Mouse (Mus musculus) MEL (cell line): ENCODE results near the gene Zmynd11. TPM values are rescaled to one million over a fixed set of nuclear protein-coding genes. Genes with fewer than 3 reads are reported as not detected.

Source experiments
- DNase-seq: peaks from one replicate; pipeline ENCODE4 v3.0.0; 2011; ENCODE audit warnings: low read depth, low spot score
- H3K27ac ChIP-seq: 2 replicates; pipeline ENCODE4 v1.5.1; 2012; ENCODE audit warnings: low read depth, mild to moderate bottlenecking, control low read depth, low read length, moderate library complexity; ENCODE audit not compliant: control insufficient read depth
- H3K27me3 ChIP-seq, 2 experiments: fragments of 150-350 bp in 1 of 2; sonication (generic) in 1 of 2; 2 replicates each; pipeline ENCODE4 v1.6.1; 2012; ENCODE audit warnings: low read length in 2 of 2, mild to moderate bottlenecking in 2 of 2, improper control_type of control experiment in 1 of 2, moderate library complexity in 1 of 2; ENCODE audit not compliant: insufficient read depth in 2 of 2, control insufficient read depth in 1 of 2
- H3K36me3 ChIP-seq, 2 experiments: 2 replicates each; pipeline ENCODE4 v1.6.1; 2012 to 2014; ENCODE audit warnings: low read length in 2 of 2, improper control_type of control experiment in 1 of 2, inconsistent platforms in 1 of 2, mild to moderate bottlenecking in 1 of 2; ENCODE audit not compliant: insufficient read depth in 2 of 2, control insufficient read depth in 1 of 2
- H3K4me1 ChIP-seq, 2 experiments: fragments of 150-350 bp in 1 of 2; sonication (generic) in 1 of 2; 2 replicates each; pipeline ENCODE4 v1.6.1; 2012; ENCODE audit warnings: low read length in 2 of 2, improper control_type of control experiment in 1 of 2, mild to moderate bottlenecking in 1 of 2; ENCODE audit not compliant: insufficient read depth in 2 of 2, control insufficient read depth in 1 of 2
- H3K4me3 ChIP-seq, 2 experiments: fragments of 150-350 bp in 1 of 2; sonication (generic) in 1 of 2; 2 replicates each; pipeline ENCODE4 v1.5.1; 2012; ENCODE audit warnings: low read depth in 2 of 2, low read length in 2 of 2, mild to moderate bottlenecking in 2 of 2, moderate library complexity in 2 of 2, control low read depth in 1 of 2, improper control_type of control experiment in 1 of 2; ENCODE audit not compliant: control insufficient read depth in 1 of 2, insufficient read depth in 1 of 2
- H3K79me2 ChIP-seq: 2 replicates; pipeline ENCODE4 v1.6.1; 2012; ENCODE audit warnings: mild to moderate bottlenecking, low read length, moderate library complexity; ENCODE audit not compliant: control insufficient read depth, poor library complexity, insufficient read depth
- H3K9ac ChIP-seq: 2 replicates; pipeline ENCODE4 v1.6.1; 2012; ENCODE audit warnings: low read depth, mild to moderate bottlenecking, control low read depth, low read length, moderate library complexity; ENCODE audit not compliant: control insufficient read depth, poor library complexity, severe bottlenecking
- H3K9me3 ChIP-seq: fragments of 150-350 bp; sonication (generic); replicated peaks from 2 replicates; pipeline ENCODE4 v1.6.1; 2012; ENCODE audit warnings: mild to moderate bottlenecking, low read length, improper control_type of control experiment, moderate library complexity; ENCODE audit not compliant: insufficient read depth
- BHLHE40 ChIP-seq: IDR thresholded peaks from 2 replicates; pipeline ENCODE4 v1.6.1; 2012; ENCODE audit warnings: low read depth, mild to moderate bottlenecking, inconsistent platforms, low read length, improper control_type of control experiment, borderline replicate concordance
- CHD1 ChIP-seq: IDR thresholded peaks from 2 replicates; pipeline ENCODE4 v1.6.1; 2012; ENCODE audit warnings: low read depth, mild to moderate bottlenecking, inconsistent platforms, low read length, improper control_type of control experiment
- CHD2 ChIP-seq: IDR thresholded peaks from 2 replicates; pipeline ENCODE4 v1.6.1; 2011; ENCODE audit warnings: low read length, improper control_type of control experiment
- CTCF ChIP-seq, 3 experiments: IDR thresholded peaks in 2 of 3; conservative IDR thresholded peaks in 1 of 3; 2 replicates each; pipeline ENCODE4 v1.5.1; 2011 to 2012; ENCODE audit warnings: low read length in 3 of 3, low read depth in 2 of 3, mild to moderate bottlenecking in 2 of 3, improper control_type of control experiment in 1 of 3, inconsistent platforms in 1 of 3, mixed read lengths in 1 of 3, moderate library complexity in 1 of 3; ENCODE audit not compliant: control insufficient read depth in 1 of 3, insufficient read depth in 1 of 3, poor library complexity in 1 of 3, severe bottlenecking in 1 of 3
- ELF1 ChIP-seq: IDR thresholded peaks from 2 replicates; pipeline ENCODE4 v1.6.1; 2014; ENCODE audit warnings: low read depth, mild to moderate bottlenecking, inconsistent platforms, low read length, improper control_type of control experiment, moderate library complexity
- EP300 ChIP-seq, 2 experiments: IDR thresholded peaks; 2 replicates each; pipeline ENCODE4 v1.6.1; 2011; ENCODE audit warnings: improper control_type of control experiment in 2 of 2, low read length in 2 of 2, low read depth in 1 of 2, mild to moderate bottlenecking in 1 of 2
- ETS1 ChIP-seq: IDR thresholded peaks from 2 replicates; pipeline ENCODE4 v1.6.1; 2012; ENCODE audit warnings: low read depth, mild to moderate bottlenecking, inconsistent platforms, low read length, improper control_type of control experiment, moderate library complexity
- GABPA ChIP-seq: IDR thresholded peaks from 2 replicates; pipeline ENCODE4 v1.6.1; 2012; ENCODE audit warnings: low read depth, mild to moderate bottlenecking, inconsistent platforms, low read length, improper control_type of control experiment, moderate library complexity
- KAT2A ChIP-seq: conservative IDR thresholded peaks from 2 replicates; pipeline ENCODE4 v1.6.1; 2012; ENCODE audit warnings: low read depth, low read length, improper control_type of control experiment, inconsistent platforms
- MAFK ChIP-seq: IDR thresholded peaks from 2 replicates; pipeline ENCODE4 v1.6.1; 2011; ENCODE audit warnings: low read depth, mild to moderate bottlenecking, low read length, improper control_type of control experiment, borderline replicate concordance
- MAX ChIP-seq: IDR thresholded peaks from 2 replicates; pipeline ENCODE4 v1.6.1; 2011; ENCODE audit warnings: low read length, improper control_type of control experiment
- MEF2A ChIP-seq: IDR thresholded peaks from 2 replicates; pipeline ENCODE4 v1.6.1; 2014; ENCODE audit warnings: low read depth, mild to moderate bottlenecking, inconsistent platforms, low read length, improper control_type of control experiment; ENCODE audit not compliant: poor library complexity, insufficient replicate concordance, severe bottlenecking; ENCODE audit errors: extremely low read depth
- MYB ChIP-seq: IDR thresholded peaks from 2 replicates; pipeline ENCODE4 v1.6.1; 2011; ENCODE audit warnings: mild to moderate bottlenecking, low read depth, low read length, improper control_type of control experiment
- MYC ChIP-seq: IDR thresholded peaks from 2 replicates; pipeline ENCODE4 v1.6.1; 2011; ENCODE audit warnings: low read depth, mild to moderate bottlenecking, low read length, improper control_type of control experiment, moderate library complexity
- NELFE ChIP-seq: IDR thresholded peaks from 2 replicates; pipeline ENCODE4 v1.6.1; 2011; ENCODE audit warnings: low read depth, low read length, improper control_type of control experiment
- NRF1 ChIP-seq: IDR thresholded peaks from 2 replicates; pipeline ENCODE4 v1.6.1; 2014; ENCODE audit warnings: low read depth, mild to moderate bottlenecking, inconsistent platforms, low read length, improper control_type of control experiment, moderate library complexity; ENCODE audit not compliant: poor library complexity, insufficient read depth, severe bottlenecking
- POLR2A ChIP-seq, 2 experiments: IDR thresholded peaks; 2 replicates each; pipeline ENCODE4 v1.6.1; 2011 to 2012; ENCODE audit warnings: low read length in 2 of 2, mild to moderate bottlenecking in 2 of 2, control low read depth in 1 of 2, improper control_type of control experiment in 1 of 2, low read depth in 1 of 2, moderate library complexity in 1 of 2; ENCODE audit not compliant: control insufficient read depth in 1 of 2, insufficient read depth in 1 of 2, poor library complexity in 1 of 2
- POLR2AphosphoS2 ChIP-seq: IDR thresholded peaks from 2 replicates; pipeline ENCODE4 v1.6.1; 2011; ENCODE audit warnings: low read length, improper control_type of control experiment
- RAD21 ChIP-seq: IDR thresholded peaks from 2 replicates; pipeline ENCODE4 v1.6.1; 2011; ENCODE audit warnings: mild to moderate bottlenecking, low read depth, low read length, improper control_type of control experiment
- RCOR1 ChIP-seq: IDR thresholded peaks from 2 replicates; pipeline ENCODE4 v1.6.1; 2012; ENCODE audit warnings: low read depth, mild to moderate bottlenecking, inconsistent platforms, low read length, improper control_type of control experiment
- TAL1 ChIP-seq: IDR thresholded peaks from 2 replicates; pipeline ENCODE4 v1.6.1; 2012; ENCODE audit warnings: mild to moderate bottlenecking, inconsistent platforms, low read length, moderate library complexity, mixed read lengths
- TBP ChIP-seq: IDR thresholded peaks from 2 replicates; pipeline ENCODE4 v1.8.0; 2011; ENCODE audit warnings: low read depth, low read length, improper control_type of control experiment
- UBTF ChIP-seq: IDR thresholded peaks from 2 replicates; pipeline ENCODE4 v1.6.1; 2012; ENCODE audit warnings: low read depth, mild to moderate bottlenecking, inconsistent platforms, low read length, improper control_type of control experiment, moderate library complexity, borderline replicate concordance; ENCODE audit not compliant: insufficient read depth
- USF1 ChIP-seq: IDR thresholded peaks from 2 replicates; pipeline ENCODE4 v1.6.1; 2014; ENCODE audit warnings: low read depth, mild to moderate bottlenecking, inconsistent platforms, low read length, improper control_type of control experiment, moderate library complexity
- ZC3H11A ChIP-seq: IDR thresholded peaks from 2 replicates; pipeline ENCODE4 v1.6.1; 2012; ENCODE audit warnings: low read depth, mild to moderate bottlenecking, inconsistent platforms, low read length, improper control_type of control experiment
- ZMIZ1 ChIP-seq: IDR thresholded peaks from 2 replicates; pipeline ENCODE4 v1.6.1; 2012; ENCODE audit warnings: low read depth, mild to moderate bottlenecking, inconsistent platforms, low read length, improper control_type of control experiment, moderate library complexity
- ZNF384 ChIP-seq: IDR thresholded peaks from 2 replicates; pipeline ENCODE4 v1.6.1; 2012; ENCODE audit warnings: low read depth, mild to moderate bottlenecking, inconsistent platforms, low read length, improper control_type of control experiment
- polyA plus RNA-seq, 2 experiments: library from polyadenylated mRNA; stranded (reverse) in 1 of 2; unstranded in 1 of 2; fragments of >175 nt in 1 of 2; fragments of >200 nt in 1 of 2; gene quantifications; 2 replicates each; pipeline versions ENCODE4 v1.2.1 to v1.2.4; 2012; ENCODE audit warnings: low replicate concordance in 2 of 2, low read depth in 1 of 2; ENCODE audit not compliant: insufficient read length in 2 of 2, insufficient read depth in 1 of 2, missing spikeins in 1 of 2
- total RNA-seq: library from RNA; depleted of rRNA; stranded (reverse); fragments of 300-350 nt; gene quantifications from 2 replicates; pipeline ENCODE4 v1.2.3, GENCODE M21; 2012

The Zmynd11 gene
- total and polyA plus RNA-seq, 3 experiments: 21.8 to 310 (median 33.0) TPM

DNA sequence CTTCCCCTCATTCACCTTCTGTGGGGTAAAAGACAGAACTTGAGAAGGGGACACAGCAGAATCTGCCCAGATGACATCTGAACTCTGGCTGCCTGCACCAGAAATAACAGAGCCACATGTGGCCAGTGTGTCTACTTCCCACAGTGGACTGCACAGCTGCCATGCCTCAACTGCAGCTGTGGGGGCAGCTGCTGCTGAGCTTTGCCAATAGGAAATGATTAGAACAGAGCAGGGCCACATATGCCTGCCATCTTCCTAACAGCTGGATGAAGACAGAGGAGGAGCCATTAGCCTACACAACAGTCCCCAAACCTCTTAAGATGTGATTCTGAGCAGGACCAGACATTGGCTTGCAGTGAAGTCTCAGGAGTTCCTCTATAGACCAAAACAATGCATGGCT is 69.3 kb downstream of the Zmynd11 start:
- Histone ChIP-seq H3K4me3 (no peak overlapping the region), H3K9ac (no peak overlapping the region), H3K9me3 (no peaks in the 10 kb centered on the region), H3K36me3 (peaks cover 0 to 2% of the 10 kb centered on the region in 2 experiments; a peak in 1 of 4 replicates), H3K27me3 (no peaks in the 10 kb centered on the region), H3K27ac (no peak overlapping the region), H3K4me1 (no peaks in the 10 kb centered on the region)
- DNase-seq: no peak
- no peak for TF ChIP-seq MEF2A
- TF ChIP-seq ELF1: no peak
- TF ChIP-seq CHD1: no peak
- TF ChIP-seq ZNF384: no peak
- TF ChIP-seq ZMIZ1: no peak
- no peak for TF ChIP-seq NRF1
- TF ChIP-seq TAL1: no peak
- TF ChIP-seq RCOR1: no peak
- TF ChIP-seq CTCF (IDR thresholded peaks at IDR 0.05 in 2 of 3, conservative IDR thresholded peaks at IDR 0.05 in 1 of 3; ENCODE audit: control insufficient read depth in 1 of 3, insufficient read depth in 1 of 3, low read depth in 2 of 3, low read length in 3 of 3, poor library complexity in 1 of 3, severe bottlenecking in 1 of 3): no peak
- TF ChIP-seq EP300 (IDR thresholded peaks at IDR 0.05; ENCODE audit: low read depth in 1 of 2, low read length in 2 of 2): no peak
- no peak for TF ChIP-seq TBP
- no peak for TF ChIP-seq ZC3H11A
- TF ChIP-seq CHD2: no peak
- no peak for TF ChIP-seq MYB
- TF ChIP-seq MAFK: no peak
- no peak for TF ChIP-seq USF1
- TF ChIP-seq GABPA: no peak
- TF ChIP-seq BHLHE40: no peak
- no peak for TF ChIP-seq RAD21
- no peak for TF ChIP-seq KAT2A
- TF ChIP-seq, all 39 proteins: peak for 0
- H3K79me2 ChIP-seq: no peaks in the 10 kb centered on the region

DNA sequence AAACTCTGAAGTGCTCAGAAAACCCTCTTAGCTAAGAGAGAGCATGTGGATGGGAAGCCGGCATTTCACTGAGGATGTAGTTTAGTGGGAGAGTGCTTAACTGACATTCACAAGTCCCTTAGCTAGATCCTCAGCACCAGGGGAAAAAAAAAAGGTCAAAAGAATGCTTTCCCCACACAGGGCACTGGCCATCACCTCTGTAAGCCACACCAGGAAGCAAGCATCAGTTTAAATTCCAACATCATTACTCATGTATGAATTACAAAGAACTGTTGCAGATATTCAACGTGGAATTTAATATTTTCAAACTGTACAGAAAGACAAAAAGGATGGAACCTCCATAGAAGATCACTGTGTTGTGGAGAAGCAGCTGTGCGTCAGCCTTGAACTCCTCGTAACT is 69.7 kb downstream of the Zmynd11 start:
- TF ChIP-seq GABPA (no peak), ETS1 (no peak), MAFK (no peak), ELF1 (no peak), POLR2A (IDR thresholded peaks at IDR 0.05; ENCODE audit: control insufficient read depth in 1 of 2, insufficient read depth in 1 of 2, low read depth in 1 of 2, low read length in 2 of 2, poor library complexity in 1 of 2) (no peak), NELFE (no peak), POLR2AphosphoS2 (no peak), MAX (no peak), RCOR1 (no peak), ZMIZ1 (no peak), UBTF (no peak), ZC3H11A (no peak), CHD1 (no peak), ZNF384 (no peak), TBP (no peak), TAL1 (no peak), USF1 (no peak), MYC (no peak)
- DNase-seq: no peak
- Histone ChIP-seq H3K36me3 (peaks cover 0 to 2% of the 10 kb centered on the region in 2 experiments; a peak in 1 of 4 replicates), H3K4me3 (no peak overlapping the region), H3K9ac (no peak overlapping the region), H3K9me3 (no peaks in the 10 kb centered on the region), H3K79me2 (no peaks in the 10 kb centered on the region), H3K27me3 (no peaks in the 10 kb centered on the region), H3K4me1 (no peaks in the 10 kb centered on the region), H3K27ac (no peak overlapping the region)
